Mouse (Mus musculus) heart, embryonic 10.5 days (tissue): ENCODE measurements around the gene Kng1. TPM values are rescaled to one million over a fixed set of nuclear protein-coding genes. Genes with fewer than 3 reads are reported as not detected.

Source experiments
- DNase-seq: peaks from one replicate; pipeline ENCODE4 v3.0.0-alpha.2; 2017; ENCODE audit warnings: low spot score
- H3K27ac ChIP-seq: fragments of 300-500 bp; sonication (generic); 2 replicates; pipeline ENCODE4 v1.5.1; 2016; ENCODE audit warnings: mild to moderate bottlenecking
- H3K27me3 ChIP-seq: fragments of 300-500 bp; sonication (generic); 2 replicates; pipeline ENCODE4 v1.6.1; 2016; ENCODE audit warnings: mild to moderate bottlenecking; ENCODE audit not compliant: poor library complexity, insufficient read depth, severe bottlenecking
- H3K36me3 ChIP-seq: fragments of 300-500 bp; sonication (generic); 2 replicates; pipeline ENCODE4 v1.6.1; 2016; ENCODE audit warnings: mild to moderate bottlenecking, moderate library complexity
- H3K4me1 ChIP-seq: fragments of 300-500 bp; sonication (generic); 2 replicates; pipeline ENCODE4 v1.6.1; 2016; ENCODE audit warnings: mild to moderate bottlenecking
- H3K4me3 ChIP-seq: fragments of 300-500 bp; sonication (generic); 2 replicates; pipeline ENCODE4 v1.5.1; 2016; ENCODE audit warnings: mild to moderate bottlenecking, moderate library complexity
- H3K9me3 ChIP-seq: fragments of 300-500 bp; sonication (generic); 2 replicates; pipeline ENCODE4 v1.6.1; 2016; ENCODE audit warnings: mild to moderate bottlenecking, moderate library complexity
- WGBS: fragments of 180-500 bp; shearing (Covaris S2); methylation state at CpG from one replicate; pipeline ENCODE4 v1.1.7; 2016; 5-methylcytosine and 5-hydroxymethylcytosine counted together
- microRNA-seq: library from miRNA; unstranded; fragments of <30 nt; microRNA quantifications from one replicate; pipeline ENCODE4, GENCODE M21; 2017
- polyA plus RNA-seq: library from polyadenylated mRNA; unstranded; fragments of >200 nt; fragmentation: Nextera tagmentation; extraction: Ambion mirVana; gene quantifications from 2 replicates; pipeline ENCODE4 v1.2.1, GENCODE M21; 2016

The Kng1 gene
- polyA plus RNA-seq, 1 experiment from 2014 or later = 5.1 TPM

DNA sequence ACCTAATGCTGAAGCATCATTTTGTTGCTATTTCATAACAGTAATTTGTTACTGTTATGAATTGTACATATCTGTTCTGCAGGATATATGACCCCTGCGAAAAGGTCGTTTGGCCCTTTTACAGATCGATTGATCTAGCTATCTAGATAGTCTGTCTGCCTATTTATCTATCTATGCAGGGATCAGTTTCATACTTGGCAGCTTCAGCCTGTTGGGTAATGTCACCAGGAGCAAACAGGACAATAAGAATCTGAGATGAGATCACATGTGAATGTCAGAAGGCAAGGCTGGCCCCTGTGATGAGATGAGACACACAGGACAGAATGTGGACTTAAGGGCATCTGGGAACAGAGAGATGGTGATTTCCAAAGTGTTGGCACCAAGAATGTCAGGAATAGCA lies 72.6 kb downstream of the Kng1 start:
- WGBS = 88% methylated on average over 3 of the region's 3 CpGs
- Histone ChIP-seq H3K27ac (no peak overlapping the region), H3K9me3 (no peaks in the 10 kb centered on the region), H3K4me3 (no peak overlapping the region), H3K27me3 (no peaks in the 10 kb centered on the region), H3K36me3 (no peaks in the 10 kb centered on the region), H3K4me1 (peaks cover 19% of the 10 kb centered on the region)
- DNase-seq = no peak

Small RNA genes lying within 50 kb of the gene (microRNA-seq; reads per million reads assigned to microRNA genes)
- 0.76 reads per million for gene Gm49346

Other genes starting within 250 kb of the Kng1 start
- 0.15 TPM in 1 of 2 replicates, not detected in the other for gene Crygs, start 246.3 kb upstream of the Kng1 start, polyA plus RNA-seq
- 24.1 and 26.1 TPM in 2 replicates for gene Tbccd1, start 200.2 kb upstream of the Kng1 start, polyA plus RNA-seq
- gene Dnajb11, start 200.0 kb upstream of the Kng1 start, polyA plus RNA-seq = 140 and 150 TPM in 2 replicates
- 0.73 TPM in 1 of 2 replicates, not detected in the other for gene Ahsg, start 166.6 kb upstream of the Kng1 start, polyA plus RNA-seq
- gene Fetub, start 139.5 kb upstream of the Kng1 start, polyA plus RNA-seq = 0.12 TPM in 1 of 2 replicates, not detected in the other
- gene Hrg, start 106.8 kb upstream of the Kng1 start, polyA plus RNA-seq = 0.08 TPM in 1 of 2 replicates, not detected in the other
- 0.13 TPM in 1 of 2 replicates, not detected in the other for gene Kng2, start 28.4 kb upstream of the Kng1 start, polyA plus RNA-seq
- gene Eif4a2, start 49.6 kb downstream of the Kng1 start, polyA plus RNA-seq = 163 and 184 TPM in 2 replicates
- 134 and 158 TPM in 2 replicates for gene Rfc4, start 69.9 kb downstream of the Kng1 start, polyA plus RNA-seq
- gene Adipoq, start 88.7 kb downstream of the Kng1 start, polyA plus RNA-seq = 0.14 TPM in 1 of 2 replicates, not detected in the other
- 11.2 and 18.0 TPM in 2 replicates for gene St6gal1, start 166.9 kb downstream of the Kng1 start, polyA plus RNA-seq